Mouse (Mus musculus) left cerebral cortex, postnatal 25 days (tissue): ENCODE results near the gene Zcwpw1. TPM values are rescaled to one million over a fixed set of nuclear protein-coding genes. Genes with fewer than 3 reads are reported as not detected.
A peak's percentile ranks its signal among the peaks of the same experiment; 100 is the strongest.
"Not testable (repeated sequence)": the region's sequence is repeated elsewhere in the genome, so short reads cannot be mapped to it uniquely, and the experiment has no call there.

Experiments used
- DNase-seq, 2 experiments: peaks; one replicate each; pipeline ENCODE4 v3.0.0; 2022; ENCODE audit warnings: low spot score in 2 of 2, mixed read lengths in 1 of 2
- intact Hi-C: fragments of 180-260 bp; cut with DNase I; formaldehyde crosslinking; loops from one replicate; pipeline ENCODE4 v1.15.1; 2025
- total RNA-seq, 2 experiments: library from RNA; stranded (reverse); gene quantifications; 2 replicates each; pipeline ENCODE4 v1.2.3; 2021

Zcwpw1 gene
- total RNA-seq, 2 experiments from 2014 or later: 4.6 to 6.7 TPM

GRCm38 (mm10) chr5:137823455-137824045 lies 36.0 kb downstream of the Zcwpw1 start:
- intact Hi-C loops: no loop called here
- no peak for DNase-seq

- intact Hi-C loops: no loop called here
- no peak for DNase-seq
Observed at GRCm38 (mm10) chr5:137825030-137825429, 37.4 kb downstream of the Zcwpw1 start.

GRCm38 (mm10) chr5:137825971-137826370 lies 38.4 kb downstream of the Zcwpw1 start:
- DNase-seq: no peak
- intact Hi-C loops: no loop called here

- no peak for DNase-seq
- intact Hi-C loops: no loop called here
Observed at GRCm38 (mm10) chr5:137826421-137826820, 38.8 kb downstream of the Zcwpw1 start.

GRCm38 (mm10) chr5:137828694-137829093 lies 41.1 kb downstream of the Zcwpw1 start:
- DNase-seq: no peak
- intact Hi-C loops: no loop called here

GRCm38 (mm10) chr5:137830238-137830637 lies 42.6 kb downstream of the Zcwpw1 start:
- intact Hi-C loops: no loop called here

GRCm38 (mm10) chr5:137831106-137831505 lies 43.5 kb downstream of the Zcwpw1 start:
- intact Hi-C loops: no loop called here
- DNase-seq: no peak

More at GRCm38 (mm10) chr5:137830238-137830637, 42.6 kb downstream of the Zcwpw1 start:
- peak in 1 of 2 experiments; percentile 10 for DNase-seq

GRCm38 (mm10) chr5:137831506-137831905 lies 43.9 kb downstream of the Zcwpw1 start:
- DNase-seq: no peak
- intact Hi-C loops: no loop called here

GRCm38 (mm10) chr5:137833500-137833899 lies 45.9 kb downstream of the Zcwpw1 start:
- intact Hi-C loops: no loop called here
- DNase-seq: no peak

- intact Hi-C loops, DNase-seq: not testable (repeated sequence)
Observed at GRCm38 (mm10) chr5:137835966-137836520, 48.4 kb downstream of the Zcwpw1 start, which contains the start of gene Pilra. TSS of gene Pilra (minus strand) at chr5:137836281.

GRCm38 (mm10) chr5:137836611-137837010 lies 49.0 kb downstream of the Zcwpw1 start:
- intact Hi-C loops: no loop called here
- DNase-seq: no peak

- intact Hi-C loops, DNase-seq: not testable (repeated sequence)
Observed at GRCm38 (mm10) chr5:137837110-137837509, 49.5 kb downstream of the Zcwpw1 start.

- intact Hi-C loops: not testable (repeated sequence)
Observed at GRCm38 (mm10) chr5:137850313-137850712, 62.7 kb downstream of the Zcwpw1 start.

GRCm38 (mm10) chr5:137854907-137855306 lies 67.3 kb downstream of the Zcwpw1 start:
- DNase-seq, intact Hi-C loops: not testable (repeated sequence)

More at GRCm38 (mm10) chr5:137850313-137850712, 62.7 kb downstream of the Zcwpw1 start:
- DNase-seq: not testable (repeated sequence)

- intact Hi-C loops: loop anchor here (2.0 kb wide), 1 partner anchor 14 kb away; the partner anchor contains the start of gene Pilrb2
- DNase-seq: not testable (repeated sequence)
Observed at GRCm38 (mm10) chr5:137856870-137857269, 69.3 kb downstream of the Zcwpw1 start.

- intact Hi-C loops: loop anchor here (2.0 kb wide), 1 partner anchor 13 kb away; the partner anchor contains the start of gene Pilrb2
- not testable (repeated sequence) for DNase-seq
Observed at GRCm38 (mm10) chr5:137857960-137858710, 70.5 kb downstream of the Zcwpw1 start, which contains the start of gene Pilrb1. TSS of gene Pilrb1 (minus strand) at chr5:137858106.

GRCm38 (mm10) chr5:137864008-137864407 lies 76.4 kb downstream of the Zcwpw1 start:
- DNase-seq, intact Hi-C loops: not testable (repeated sequence)

GRCm38 (mm10) chr5:137868600-137868999 lies 81.0 kb downstream of the Zcwpw1 start:
- intact Hi-C loops, DNase-seq: not testable (repeated sequence)

- DNase-seq: not testable (repeated sequence)
- intact Hi-C loops: loop anchor here (2.0 kb wide), 1 partner anchor 15 kb away; no protein-coding TSS in a partner anchor
Observed at GRCm38 (mm10) chr5:137871644-137872380, 84.2 kb downstream of the Zcwpw1 start, which contains the start of gene Pilrb2. TSS of gene Pilrb2 (minus strand) at chr5:137871815.
